8 mouse cellular contexts compared by ENCODE assay signal in the genomic region with DNA sequence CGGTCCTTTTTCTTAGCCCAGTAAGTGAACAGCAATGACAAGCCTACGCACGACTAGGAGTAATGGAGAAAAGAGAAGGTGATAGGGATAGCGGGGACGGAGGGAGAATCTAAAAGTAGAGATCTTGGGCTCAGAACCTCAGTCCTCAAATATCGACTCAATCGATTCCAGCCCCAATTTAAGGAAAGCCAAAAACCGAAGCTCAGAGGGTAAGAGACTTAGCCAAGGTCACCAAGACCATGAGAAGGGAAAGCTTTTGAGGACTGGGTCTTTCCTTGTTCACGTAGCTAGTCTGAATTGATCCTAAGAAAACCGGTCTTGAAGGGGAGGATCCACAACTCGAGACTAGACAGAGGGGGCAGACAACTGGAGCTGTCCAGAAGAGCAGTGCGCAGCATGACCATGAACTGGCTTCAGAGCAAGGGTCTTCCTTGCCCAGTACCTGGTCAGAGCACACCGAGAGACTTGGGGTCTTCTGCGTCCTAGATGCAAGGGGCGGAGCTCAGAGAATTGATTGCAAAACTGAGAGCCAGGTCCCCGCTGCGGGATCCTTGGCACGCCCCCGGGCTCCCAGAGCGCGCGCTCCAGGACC. TPM values are rescaled to one million over a fixed set of nuclear protein-coding genes. Genes with fewer than 3 reads are reported as not detected.
DNase-seq lines count a peak whose midpoint lies in the region; ATAC-seq and TF ChIP-seq lines count a peak whose summit lies in the region.

No protein-coding gene starts in this region.

- peaks cover 9% of the 10 kb centered on the region; the same call in 1 of the 2 replicates for H3K27me3 ChIP-seq in liver, adult 2 months (ENCODE audit: control insufficient read depth, insufficient read depth, low read length)
- H3K27me3 ChIP-seq in embryonic facial prominence, embryonic 13.5 days, result peaks cover 44% of the 10 kb centered on the region
- H3K27me3 ChIP-seq in intestine, embryonic 16.5 days (replicated peaks; ENCODE audit: control insufficient read depth, insufficient read depth, low read length), result peaks cover 37% of the 10 kb centered on the region
- 0 out of 2 replicates have a peak, but pooled peaks cover 5% of the 10 kb centered on the region for H3K27me3 ChIP-seq in neural tube, embryonic 15.5 days (replicated peaks)

- H3K4me3 ChIP-seq in liver, adult 2 months (ENCODE audit: insufficient read depth, low read depth, low read length), result peak overlapping the region; percentile 63; the same call in 1 of the 2 replicates
- peak overlapping the region; percentile 75 for H3K4me3 ChIP-seq in embryonic facial prominence, embryonic 13.5 days
- peak overlapping the region; percentile 73 for H3K4me3 ChIP-seq in intestine, embryonic 16.5 days (ENCODE audit: low read length)
- peak overlapping the region; percentile 88 for H3K4me3 ChIP-seq in neural tube, embryonic 15.5 days (replicated peaks)

- H3K4me2 ChIP-seq in embryonic facial prominence, embryonic 13.5 days, result peak overlapping the region; percentile 99
- H3K4me2 ChIP-seq in intestine, embryonic 16.5 days (ENCODE audit: low read depth, low read length), result peak overlapping the region; percentile 95
- H3K4me2 ChIP-seq in neural tube, embryonic 15.5 days, result peak overlapping the region; percentile 71

- H3K36me3 ChIP-seq in liver, adult 2 months (ENCODE audit: control insufficient read depth, insufficient read depth, low read length), result no peaks in the 10 kb centered on the region
- no peaks in the 10 kb centered on the region for H3K36me3 ChIP-seq in embryonic facial prominence, embryonic 13.5 days
- no peaks in the 10 kb centered on the region for H3K36me3 ChIP-seq in intestine, embryonic 16.5 days (ENCODE audit: control insufficient read depth, insufficient read depth, low read length)
- no peaks in the 10 kb centered on the region for H3K36me3 ChIP-seq in neural tube, embryonic 15.5 days

- WGBS in liver, adult 2 months, result 2% methylated on average over 22 of the region's 22 CpGs
- WGBS in embryonic facial prominence, embryonic 13.5 days, result under 1% methylated on average over 22 of the region's 22 CpGs
- under 1% methylated on average over 22 of the region's 22 CpGs for WGBS in intestine, embryonic 16.5 days
- WGBS in neural tube, embryonic 15.5 days, result 1% methylated on average over 22 of the region's 22 CpGs

- no peak for DNase-seq in liver, adult 2 months (ENCODE audit: extremely low read depth, low read depth, low spot score)
- no peak for DNase-seq in liver
- no peak for DNase-seq in frontal cortex, postnatal 10 days (ENCODE audit: low spot score in 2 of 2)
- no peak for DNase-seq in urinary bladder, postnatal 14 days (ENCODE audit: low spot score)
- no peak for DNase-seq in spleen, postnatal 36 days (ENCODE audit: low spot score in 2 of 2)

- no peaks in the 10 kb centered on the region for H3K79me2 ChIP-seq in liver, adult 2 months (ENCODE audit: control insufficient read depth, insufficient read depth, low read length)

- TF ChIP-seq POLR2A in liver, adult 2 months (IDR thresholded peaks at IDR 0.05; ENCODE audit: extremely low read depth, insufficient read depth, low read length), result no peak

- no peaks in the 10 kb centered on the region for H3K4me1 ChIP-seq in liver, adult 2 months (ENCODE audit: control insufficient read depth, insufficient read depth, low read length)
- peaks cover 15% of the 10 kb centered on the region for H3K4me1 ChIP-seq in embryonic facial prominence, embryonic 13.5 days
- 0 out of 2 replicates have a peak, but pooled peaks cover 5% of the 10 kb centered on the region for H3K4me1 ChIP-seq in intestine, embryonic 16.5 days (ENCODE audit: control insufficient read depth, insufficient read depth, low read length)
- H3K4me1 ChIP-seq in neural tube, embryonic 15.5 days, result peaks cover 28% of the 10 kb centered on the region

- H3K27ac ChIP-seq in liver, adult 2 months (replicated peaks; ENCODE audit: insufficient read depth, low read depth, low read length), result no peak overlapping the region
- no peak overlapping the region for H3K27ac ChIP-seq in embryonic facial prominence, embryonic 13.5 days
- no peak overlapping the region for H3K27ac ChIP-seq in intestine, embryonic 16.5 days (ENCODE audit: low read length)
- H3K27ac ChIP-seq in neural tube, embryonic 15.5 days (replicated peaks), result peak overlapping the region; percentile 90; the same call in 1 of the 2 replicates

- no peaks in the 10 kb centered on the region for H3K9me3 ChIP-seq in embryonic facial prominence, embryonic 13.5 days
- no peaks in the 10 kb centered on the region for H3K9me3 ChIP-seq in intestine, embryonic 16.5 days (ENCODE audit: control insufficient read depth, low read length)
- H3K9me3 ChIP-seq in neural tube, embryonic 15.5 days (replicated peaks), result no peaks in the 10 kb centered on the region

- no peak overlapping the region for H3K9ac ChIP-seq in liver, adult 2 months (ENCODE audit: low read depth, low read length)
- H3K9ac ChIP-seq in embryonic facial prominence, embryonic 13.5 days, result peak overlapping the region; percentile 78
- peak overlapping the region; percentile 67; the same call in 1 of the 2 replicates for H3K9ac ChIP-seq in intestine, embryonic 16.5 days (ENCODE audit: low read depth, low read length)
- peak overlapping the region; percentile 98 for H3K9ac ChIP-seq in neural tube, embryonic 15.5 days (replicated peaks)

- no peak for TF ChIP-seq CTCF in liver, adult 2 months (IDR thresholded peaks at IDR 0.05; ENCODE audit: low read depth, low read length)

- ATAC-seq in embryonic facial prominence, embryonic 13.5 days (ENCODE audit: insufficient number of reproducible peaks, insufficient read depth, low FRiP score, low TSS enrichment, low read depth), result peak; percentile 12; the same call in 1 of the 2 replicates
- 0 out of 2 replicates have a peak, but pooled peaks have one; percentile 27 for ATAC-seq in intestine, embryonic 16.5 days
- peak; percentile 40 for ATAC-seq in neural tube, embryonic 15.5 days (ENCODE audit: low FRiP score)

RNA-seq across cellular contexts. Expression of a gene that starts 1.2 kb away (rescaled TPM):
- 1.2 and 1.3 TPM in 2 replicates for total RNA-seq in liver, adult 2 months (2014; rRNA removed)
- polyA plus RNA-seq in liver, adult 2 months (2012; rRNA removed), result 0.52 and 0.77 TPM in 2 replicates
- 1.1 and 1.3 TPM in 2 replicates for polyA plus RNA-seq in embryonic facial prominence, embryonic 13.5 days (2015; fragmentation: Nextera tagmentation; extraction: Ambion mirVana)
- 0.17 and 0.20 TPM in 2 replicates for polyA plus RNA-seq in intestine, embryonic 16.5 days (2015; fragmentation: Nextera tagmentation; extraction: Ambion mirVana)
- 2.5 and 3.9 TPM in 2 replicates for polyA plus RNA-seq in neural tube, embryonic 15.5 days (2015; fragmentation: Nextera tagmentation; extraction: Ambion mirVana)
